Mouse (Mus musculus): Measurements from ENCODE around the gene Slc4a1ap.
"Not testable (repeated sequence)": the region's sequence is repeated elsewhere in the genome, so short reads cannot be mapped to it uniquely, and the experiment has no call there.

Slc4a1ap gene

GRCm38 (mm10) chr5:31567951-31568657 is 41.3 kb downstream of the Slc4a1ap start:
- DNase-seq = no peak

GRCm38 (mm10) chr5:31571023-31571608 is 44.3 kb downstream of the Slc4a1ap start:
- no peak for DNase-seq

GRCm38 (mm10) chr5:31573722-31574121 is 46.9 kb downstream of the Slc4a1ap start:
- DNase-seq = no peak

- no peak for DNase-seq
Measured at GRCm38 (mm10) chr5:31576539-31576975, 49.8 kb downstream of the Slc4a1ap start.

- DNase-seq = no peak
Measured at GRCm38 (mm10) chr5:31581263-31581662, 54.5 kb downstream of the Slc4a1ap start.

GRCm38 (mm10) chr5:31581932-31582331 is 55.1 kb downstream of the Slc4a1ap start:
- DNase-seq = no peak

GRCm38 (mm10) chr5:31583261-31583660 is 56.5 kb downstream of the Slc4a1ap start:
- DNase-seq = no peak

GRCm38 (mm10) chr5:31585526-31585925 is 58.7 kb downstream of the Slc4a1ap start:
- DNase-seq = no peak

- no peak for DNase-seq
Measured at GRCm38 (mm10) chr5:31588016-31588415, 61.2 kb downstream of the Slc4a1ap start.

GRCm38 (mm10) chr5:31588672-31589071 is 61.9 kb downstream of the Slc4a1ap start:
- not testable (repeated sequence) for DNase-seq

GRCm38 (mm10) chr5:31589711-31590319 is 63.0 kb downstream of the Slc4a1ap start:
- DNase-seq = no peak

- no peak for DNase-seq
Measured at GRCm38 (mm10) chr5:31591122-31591521, 64.3 kb downstream of the Slc4a1ap start.

GRCm38 (mm10) chr5:31595868-31596267 is 69.1 kb downstream of the Slc4a1ap start:
- DNase-seq = no peak

- DNase-seq = peak; percentile 60 to 75
Measured at GRCm38 (mm10) chr5:31596481-31597429, 70.0 kb downstream of the Slc4a1ap start, which contains the start of gene Mrpl33. Mrpl33 (plus strand) TSS chr5:31596935.

- DNase-seq = no peak
Measured at GRCm38 (mm10) chr5:31597430-31597944, 70.7 kb downstream of the Slc4a1ap start.

- DNase-seq = no peak
Measured at GRCm38 (mm10) chr5:31598121-31598520, 71.3 kb downstream of the Slc4a1ap start.

GRCm38 (mm10) chr5:31598579-31598978 is 71.8 kb downstream of the Slc4a1ap start:
- DNase-seq = peak in 1 of 2 experiments; percentile 30

- no peak for DNase-seq
Measured at GRCm38 (mm10) chr5:31599161-31599560, 72.4 kb downstream of the Slc4a1ap start.

GRCm38 (mm10) chr5:31601162-31601722 is 74.4 kb downstream of the Slc4a1ap start:
- no peak for DNase-seq

- peak; percentile 63 to 70 for DNase-seq
Measured at GRCm38 (mm10) chr5:31602377-31602776, 75.6 kb downstream of the Slc4a1ap start.

GRCm38 (mm10) chr5:31603766-31604165 is 77.0 kb downstream of the Slc4a1ap start:
- DNase-seq = no peak

- DNase-seq = peak; percentile 60 to 68
Measured at GRCm38 (mm10) chr5:31606151-31606550, 79.4 kb downstream of the Slc4a1ap start.

All from thymus, adult 18-20 months (tissue).